Mouse (Mus musculus) kidney, adult 2 months (tissue): ENCODE results near the gene Tigd4.

Experiments used
- CTCF ChIP-seq: fragments of 200-500 bp; conservative IDR thresholded peaks from 2 replicates; pipeline ENCODE4 v1.5.1; 2011; ENCODE audit warnings: low read depth, mild to moderate bottlenecking, control low read depth, low read length, moderate library complexity, mixed read lengths; ENCODE audit not compliant: insufficient read depth, insufficient read length
- POLR2A ChIP-seq: fragments of 200-500 bp; IDR thresholded peaks from one replicate; pipeline ENCODE4 v1.6.1; 2011; ENCODE audit warnings: low read depth, low read length, control low read depth

- TF ChIP-seq CTCF (no peak), POLR2A (no peak)
These were observed 49.6 kb downstream of the Tigd4 start for GRCm38 (mm10) chr3:84642942-84643341.
